Mouse (Mus musculus) ES-E14 (cell line): ENCODE measurements around the gene 5730596B20Rik.

Source experiments
- HCFC1 ChIP-seq: IDR thresholded peaks from 2 replicates; pipeline ENCODE4 v1.6.1; 2012; ENCODE audit warnings: low read length, inconsistent platforms, borderline replicate concordance; ENCODE audit not compliant: insufficient read depth
- MAFK ChIP-seq: IDR thresholded peaks from 2 replicates; pipeline ENCODE4 v1.6.1; 2014; ENCODE audit warnings: mild to moderate bottlenecking, low read depth, low read length, inconsistent platforms; ENCODE audit not compliant: insufficient read depth
- ZC3H11A ChIP-seq: IDR thresholded peaks from 2 replicates; pipeline ENCODE4 v1.6.1; 2012; ENCODE audit warnings: low read depth, mild to moderate bottlenecking, inconsistent platforms, low read length, borderline replicate concordance

DNA sequence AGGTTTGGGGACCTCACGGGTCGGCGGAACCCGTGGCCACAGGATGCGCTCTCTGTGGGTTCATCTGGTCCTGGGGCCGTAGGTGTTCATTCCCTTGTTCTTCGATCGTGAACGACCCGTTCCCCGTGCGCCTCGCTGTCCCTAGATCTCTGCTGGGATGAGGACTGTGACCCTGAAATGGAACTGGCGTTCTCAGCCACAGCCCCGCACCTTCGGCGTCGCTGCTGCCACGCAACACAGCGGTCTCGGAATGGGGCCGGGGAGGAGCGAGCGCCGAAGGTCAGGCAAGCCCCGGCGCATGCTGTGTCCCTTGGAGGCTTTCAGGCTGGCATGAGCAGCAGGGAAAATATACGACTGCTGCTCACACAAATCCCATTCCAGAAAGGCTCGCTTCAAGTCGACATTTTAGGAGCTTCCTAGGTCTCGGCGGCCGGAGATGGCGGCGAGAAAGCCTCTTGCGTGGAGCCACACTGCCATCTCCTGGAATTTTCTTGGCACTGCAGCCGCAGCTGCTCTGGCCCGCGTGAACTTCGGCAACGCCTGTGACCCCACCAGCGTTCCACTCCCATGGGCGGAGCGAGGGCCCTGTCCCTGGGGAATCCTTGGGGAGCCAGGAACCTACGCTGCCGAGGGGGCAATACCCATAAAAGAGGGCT is 44.2 kb downstream of the 5730596B20Rik start, which contains the start of gene Hoxa7:
- TF ChIP-seq MAFK (no peak), ZC3H11A (peak; percentile 92), HCFC1 (no peak)
